Mouse (Mus musculus): Measurements from ENCODE around the gene Mdga1. TPM values are rescaled to one million over a fixed set of nuclear protein-coding genes. Genes with fewer than 3 reads are reported as not detected.

Mdga1 gene
- polyA plus RNA-seq, 1 experiment, result 2.0 TPM

GRCm38 (mm10) chr17:29944376-29944775, 25.5 kb downstream of the Mdga1 start:
- Histone ChIP-seq H3K36me3 (ENCODE audit: control insufficient read depth, insufficient read depth) (no peaks in the 10 kb centered on the region), H3K4me3 (ENCODE audit: insufficient read depth, poor library complexity, severe bottlenecking) (no peak overlapping the region), H3K79me2 (ENCODE audit: control insufficient read depth, insufficient read depth) (no peaks in the 10 kb centered on the region), H3K79me3 (ENCODE audit: low read depth) (no peaks in the 10 kb centered on the region), H3K27me3 (ENCODE audit: control insufficient read depth, insufficient read depth, insufficient read length) (peaks cover 23% of the 10 kb centered on the region), H3ac (ENCODE audit: control insufficient read depth, insufficient read length, low read depth) (no peak overlapping the region)
- no peak for TF ChIP-seq CEBPB (IDR thresholded peaks at IDR 0.05; ENCODE audit: low read depth)
- TF ChIP-seq MYOD1 (IDR thresholded peaks at IDR 0.05; ENCODE audit: control insufficient read depth, insufficient read length, low read depth), result no peak
- no peak for TF ChIP-seq MYOG (IDR thresholded peaks at IDR 0.05; ENCODE audit: control insufficient read depth, extremely low read depth, insufficient read length)
- no peak for TF ChIP-seq USF1 (IDR thresholded peaks at IDR 0.05; ENCODE audit: low read depth)
- no peak for TF ChIP-seq FOSL1 (IDR thresholded peaks at IDR 0.05; ENCODE audit: insufficient read depth, low read length, poor library complexity, severe bottlenecking)
- no peak for TF ChIP-seq MAX (IDR thresholded peaks at IDR 0.05)
- TF ChIP-seq CTCF (IDR thresholded peaks at IDR 0.05; ENCODE audit: control insufficient read depth, insufficient read depth, insufficient read length), result no peak

DNA sequence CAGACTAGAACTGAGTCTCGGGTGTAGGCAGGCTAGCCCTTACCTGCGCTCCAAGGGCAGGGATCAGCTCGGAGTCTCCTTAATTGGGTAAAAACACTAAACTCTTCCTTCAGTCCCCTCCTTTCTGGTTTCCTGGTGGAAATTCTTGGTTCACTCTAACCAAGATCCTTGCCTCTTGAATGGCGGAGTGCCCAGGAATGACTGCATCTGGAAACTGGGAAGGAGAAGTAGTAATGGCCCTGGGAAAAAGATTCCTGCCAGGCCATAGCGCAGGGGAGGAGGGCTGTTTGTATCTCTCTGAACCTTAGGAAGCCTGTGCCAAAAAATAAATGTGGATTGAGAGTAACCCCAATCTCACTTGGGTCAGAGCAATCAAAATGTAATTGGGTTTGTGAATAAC, 30.9 kb downstream of the Mdga1 start:
- TF ChIP-seq FOSL1 (IDR thresholded peaks at IDR 0.05; ENCODE audit: insufficient read depth, low read length, poor library complexity, severe bottlenecking), result no peak
- TF ChIP-seq CTCF (IDR thresholded peaks at IDR 0.05; ENCODE audit: control insufficient read depth, insufficient read depth, insufficient read length), result no peak
- TF ChIP-seq MYOG (IDR thresholded peaks at IDR 0.05; ENCODE audit: control insufficient read depth, extremely low read depth, insufficient read length), result no peak
- TF ChIP-seq MYOD1 (IDR thresholded peaks at IDR 0.05; ENCODE audit: control insufficient read depth, insufficient read length, low read depth), result no peak
- TF ChIP-seq USF1 (IDR thresholded peaks at IDR 0.05; ENCODE audit: low read depth), result no peak
- TF ChIP-seq CEBPB (IDR thresholded peaks at IDR 0.05; ENCODE audit: low read depth), result no peak
- no peak for TF ChIP-seq MAX (IDR thresholded peaks at IDR 0.05)
- no peak overlapping the region for H3ac ChIP-seq (ENCODE audit: control insufficient read depth, insufficient read length, low read depth)
- H3K4me3 ChIP-seq (ENCODE audit: insufficient read depth, poor library complexity, severe bottlenecking), result no peak overlapping the region
- no peaks in the 10 kb centered on the region for H3K79me3 ChIP-seq (ENCODE audit: low read depth)
- H3K36me3 ChIP-seq (ENCODE audit: control insufficient read depth, insufficient read depth), result no peaks in the 10 kb centered on the region
- H3K27me3 ChIP-seq (ENCODE audit: control insufficient read depth, insufficient read depth, insufficient read length), result no peaks in the 10 kb centered on the region
- no peaks in the 10 kb centered on the region for H3K79me2 ChIP-seq (ENCODE audit: control insufficient read depth, insufficient read depth)

DNA sequence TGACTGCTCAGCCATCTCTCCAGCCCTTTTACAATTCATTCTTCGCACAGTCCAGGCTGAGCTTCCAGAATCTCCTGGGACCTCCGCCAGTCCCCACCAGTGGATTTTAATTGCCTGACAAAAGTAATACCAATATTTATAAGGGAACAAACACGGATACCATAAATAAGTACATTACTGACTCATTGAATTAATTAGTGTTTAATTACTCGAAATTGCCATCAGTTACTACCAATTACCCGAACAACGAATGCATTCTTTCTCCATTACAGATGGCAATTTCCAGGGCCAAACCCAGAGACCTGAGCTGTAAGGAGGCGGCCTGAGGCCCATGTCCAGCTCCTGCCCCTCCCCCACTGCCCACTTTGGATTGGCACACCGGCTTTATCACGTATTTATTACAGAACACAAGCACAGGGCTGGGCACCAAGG, 32.5 kb downstream of the Mdga1 start:
- no peak overlapping the region for H3ac ChIP-seq (ENCODE audit: control insufficient read depth, insufficient read length, low read depth)
- TF ChIP-seq MAX (IDR thresholded peaks at IDR 0.05), result no peak
- no peak for TF ChIP-seq CEBPB (IDR thresholded peaks at IDR 0.05; ENCODE audit: low read depth)
- TF ChIP-seq MYOG (IDR thresholded peaks at IDR 0.05; ENCODE audit: control insufficient read depth, extremely low read depth, insufficient read length), result no peak
- no peak for TF ChIP-seq CTCF (IDR thresholded peaks at IDR 0.05; ENCODE audit: control insufficient read depth, insufficient read depth, insufficient read length)
- no peak for TF ChIP-seq MYOD1 (IDR thresholded peaks at IDR 0.05; ENCODE audit: control insufficient read depth, insufficient read length, low read depth)
- TF ChIP-seq FOSL1 (IDR thresholded peaks at IDR 0.05; ENCODE audit: insufficient read depth, low read length, poor library complexity, severe bottlenecking), result no peak
- no peak for TF ChIP-seq USF1 (IDR thresholded peaks at IDR 0.05; ENCODE audit: low read depth)
- H3K79me2 ChIP-seq (ENCODE audit: control insufficient read depth, insufficient read depth), result no peaks in the 10 kb centered on the region
- no peak overlapping the region for H3K4me3 ChIP-seq (ENCODE audit: insufficient read depth, poor library complexity, severe bottlenecking)
- no peaks in the 10 kb centered on the region for H3K79me3 ChIP-seq (ENCODE audit: low read depth)
- H3K27me3 ChIP-seq (ENCODE audit: control insufficient read depth, insufficient read depth, insufficient read length), result no peaks in the 10 kb centered on the region
- no peaks in the 10 kb centered on the region for H3K36me3 ChIP-seq (ENCODE audit: control insufficient read depth, insufficient read depth)

DNA sequence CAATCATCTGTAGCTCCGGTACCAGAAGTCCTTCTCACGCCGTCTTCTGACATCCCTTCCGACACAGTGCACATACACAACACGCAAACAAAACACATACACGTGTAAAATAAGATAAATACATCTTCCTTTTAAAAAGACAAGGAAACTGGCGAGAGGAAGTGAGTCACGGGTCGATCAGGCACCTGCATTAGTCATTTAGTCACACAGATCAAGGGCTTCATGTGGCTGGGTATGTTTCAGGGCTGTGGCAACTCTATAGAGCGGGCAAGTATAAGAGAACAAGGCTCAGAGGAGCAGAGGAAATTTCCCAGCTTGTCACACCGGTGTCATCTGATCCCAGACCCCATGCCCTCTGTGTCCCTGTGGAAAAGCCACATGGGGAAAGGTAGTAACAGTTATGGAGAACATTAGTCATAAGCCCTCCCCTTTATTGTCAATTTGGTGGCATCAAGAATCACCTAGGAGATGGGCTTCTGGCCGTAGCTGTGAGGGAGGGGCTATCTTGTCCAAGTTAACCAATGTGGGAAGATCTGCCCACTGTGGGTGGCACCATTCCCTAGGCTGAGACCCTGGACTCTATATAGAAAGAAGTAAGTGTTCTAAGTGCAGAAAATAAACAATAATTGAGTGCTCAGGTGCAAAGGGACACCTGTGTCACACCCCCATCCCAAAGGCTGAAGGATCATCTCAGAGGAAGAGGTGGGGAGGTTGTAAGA, 35.6 kb downstream of the Mdga1 start:
- TF ChIP-seq MAX (IDR thresholded peaks at IDR 0.05), result no peak
- no peak for TF ChIP-seq CEBPB (IDR thresholded peaks at IDR 0.05; ENCODE audit: low read depth)
- TF ChIP-seq USF1 (IDR thresholded peaks at IDR 0.05; ENCODE audit: low read depth), result no peak
- TF ChIP-seq FOSL1 (IDR thresholded peaks at IDR 0.05; ENCODE audit: insufficient read depth, low read length, poor library complexity, severe bottlenecking), result no peak
- TF ChIP-seq MYOD1 (IDR thresholded peaks at IDR 0.05; ENCODE audit: control insufficient read depth, insufficient read length, low read depth), result no peak
- no peak for TF ChIP-seq CTCF (IDR thresholded peaks at IDR 0.05; ENCODE audit: control insufficient read depth, insufficient read depth, insufficient read length)
- TF ChIP-seq MYOG (IDR thresholded peaks at IDR 0.05; ENCODE audit: control insufficient read depth, extremely low read depth, insufficient read length), result no peak
- no peaks in the 10 kb centered on the region for H3K36me3 ChIP-seq (ENCODE audit: control insufficient read depth, insufficient read depth)
- H3ac ChIP-seq (ENCODE audit: control insufficient read depth, insufficient read length, low read depth), result no peak overlapping the region
- peaks cover 14% of the 10 kb centered on the region for H3K27me3 ChIP-seq (ENCODE audit: control insufficient read depth, insufficient read depth, insufficient read length)
- H3K79me2 ChIP-seq (ENCODE audit: control insufficient read depth, insufficient read depth), result no peaks in the 10 kb centered on the region
- no peaks in the 10 kb centered on the region for H3K79me3 ChIP-seq (ENCODE audit: low read depth)
- H3K4me3 ChIP-seq (ENCODE audit: insufficient read depth, poor library complexity, severe bottlenecking), result no peak overlapping the region

DNA sequence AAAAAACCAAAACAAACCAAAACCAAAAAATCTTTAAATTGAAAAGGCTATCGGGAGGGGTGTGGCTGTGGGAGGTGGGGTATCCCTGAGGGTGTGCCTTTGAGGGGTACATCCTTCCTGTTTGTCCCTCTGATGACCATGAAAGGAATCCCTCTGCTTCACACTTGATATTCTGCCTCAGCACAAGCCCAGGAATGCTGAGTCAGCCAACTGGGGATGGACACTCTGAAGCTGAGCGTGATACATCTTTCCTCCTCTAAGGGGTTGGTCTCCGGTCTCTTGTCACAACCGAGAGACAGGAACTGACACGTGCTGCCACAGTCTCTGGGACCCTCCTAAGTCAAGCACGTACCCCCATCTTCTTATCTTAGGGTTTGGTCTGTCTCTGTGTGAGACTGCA, 37.1 kb downstream of the Mdga1 start:
- Histone ChIP-seq H3K27me3 (ENCODE audit: control insufficient read depth, insufficient read depth, insufficient read length) (peaks cover 19% of the 10 kb centered on the region), H3K4me3 (ENCODE audit: insufficient read depth, poor library complexity, severe bottlenecking) (no peak overlapping the region), H3ac (ENCODE audit: control insufficient read depth, insufficient read length, low read depth) (no peak overlapping the region), H3K79me2 (ENCODE audit: control insufficient read depth, insufficient read depth) (no peaks in the 10 kb centered on the region), H3K36me3 (ENCODE audit: control insufficient read depth, insufficient read depth) (no peaks in the 10 kb centered on the region), H3K79me3 (ENCODE audit: low read depth) (no peaks in the 10 kb centered on the region)
- TF ChIP-seq MYOG (IDR thresholded peaks at IDR 0.05; ENCODE audit: control insufficient read depth, extremely low read depth, insufficient read length) (no peak), FOSL1 (IDR thresholded peaks at IDR 0.05; ENCODE audit: insufficient read depth, low read length, poor library complexity, severe bottlenecking) (no peak), MYOD1 (IDR thresholded peaks at IDR 0.05; ENCODE audit: control insufficient read depth, insufficient read length, low read depth) (no peak), CEBPB (IDR thresholded peaks at IDR 0.05; ENCODE audit: low read depth) (no peak), USF1 (IDR thresholded peaks at IDR 0.05; ENCODE audit: low read depth) (no peak), MAX (IDR thresholded peaks at IDR 0.05) (no peak), CTCF (IDR thresholded peaks at IDR 0.05; ENCODE audit: control insufficient read depth, insufficient read depth, insufficient read length) (no peak)
